ENCODE assay signal across 8 mouse cellular contexts in genomic region chr7:139389213-139389761, GRCm38 (mm10). TPM values are rescaled to one million over a fixed set of nuclear protein-coding genes. Genes with fewer than 3 reads are reported as not detected.
A peak's percentile ranks its signal among the peaks of the same experiment; 100 is the strongest.
DNase-seq lines count a peak whose midpoint lies in the region; ATAC-seq and TF ChIP-seq lines count a peak whose summit lies in the region.

No protein-coding gene starts in this region.

- ATAC-seq in hindbrain, embryonic 16.5 days, result no peak; the same call in 1 of the 2 replicates
- peak; percentile 23 for ATAC-seq in lung, postnatal 0 days

- peak; percentile 60 for DNase-seq in cerebellum, adult 8-10 months
- no peak for DNase-seq in cerebellum, postnatal 36 days
- DNase-seq in CD4-positive, CD25-positive, alpha-beta regulatory T cell, adult 2 months (ENCODE audit: low read depth, low spot score), result peak; percentile 63
- peak; percentile 60 for DNase-seq in embryo, embryonic 9.5 days (ENCODE audit: extremely low spot score)
- no peak for DNase-seq in lung, postnatal 0 days (ENCODE audit: low spot score)
- peak; percentile 36 for DNase-seq in yolk sac, embryonic 10.5 days (ENCODE audit: low spot score)
- no peak for DNase-seq in spleen, adult 12 weeks (ENCODE audit: low spot score)

- peaks cover 20% of the 10 kb centered on the region for H3K4me1 ChIP-seq in hindbrain, embryonic 16.5 days (ENCODE audit: control insufficient read depth, insufficient read depth, low read depth, low read length)
- peaks cover 32% of the 10 kb centered on the region for H3K4me1 ChIP-seq in lung, postnatal 0 days (ENCODE audit: insufficient read depth, low read depth, low read length)

- H3K9ac ChIP-seq in hindbrain, embryonic 16.5 days (ENCODE audit: low read depth, low read length), result peak overlapping the region; percentile 88
- peak overlapping the region; percentile 92 for H3K9ac ChIP-seq in lung, postnatal 0 days (replicated peaks; ENCODE audit: low read depth)

- no peaks in the 10 kb centered on the region for H3K9me3 ChIP-seq in hindbrain, embryonic 16.5 days (ENCODE audit: control insufficient read depth, low read length)
- H3K9me3 ChIP-seq in lung, postnatal 0 days (ENCODE audit: low read length), result no peaks in the 10 kb centered on the region

- TF ChIP-seq EP300 in lung, postnatal 0 days (IDR thresholded peaks at IDR 0.05), result no peak

- TF ChIP-seq CTCF in lung, postnatal 0 days (IDR thresholded peaks at IDR 0.05), result peak; percentile 34; the same call in 1 of the 2 replicates

- under 1% methylated on average over 31 of the region's 53 CpGs for WGBS in hindbrain, embryonic 16.5 days
- 1% methylated on average over 17 of the region's 53 CpGs for WGBS in lung, postnatal 0 days

- no peaks in the 10 kb centered on the region for H3K27me3 ChIP-seq in hindbrain, embryonic 16.5 days (replicated peaks; ENCODE audit: control insufficient read depth, insufficient read depth, low read length)
- H3K27me3 ChIP-seq in lung, postnatal 0 days (replicated peaks; ENCODE audit: insufficient read depth, low read length), result no peaks in the 10 kb centered on the region

- peak overlapping the region; percentile 66 for H3K4me3 ChIP-seq in hindbrain, embryonic 16.5 days (ENCODE audit: low read length)
- H3K4me3 ChIP-seq in lung, postnatal 0 days (ENCODE audit: low read depth, low read length), result peak overlapping the region; percentile 97

- peak overlapping the region; percentile 55 for H3K4me2 ChIP-seq in hindbrain, embryonic 16.5 days (ENCODE audit: low read length)
- H3K4me2 ChIP-seq in lung, postnatal 0 days (replicated peaks; ENCODE audit: low read depth, low read length), result peak overlapping the region; percentile 84

- peak overlapping the region; percentile 60 for H3K27ac ChIP-seq in hindbrain, embryonic 16.5 days (ENCODE audit: low read depth, low read length)
- H3K27ac ChIP-seq in lung, postnatal 0 days (ENCODE audit: low read length), result peak overlapping the region; percentile 86

- no peaks in the 10 kb centered on the region for H3K36me3 ChIP-seq in hindbrain, embryonic 16.5 days (ENCODE audit: control insufficient read depth, insufficient read depth, low read length)
- H3K36me3 ChIP-seq in lung, postnatal 0 days (ENCODE audit: insufficient read depth, low read length), result no peaks in the 10 kb centered on the region

RNA-seq across cellular contexts. Expression of gene Inpp5a, which starts 0.4 kb away (rescaled TPM):
- 17.4 and 18.8 TPM in 2 replicates for polyA plus RNA-seq in hindbrain, embryonic 16.5 days (2015; fragmentation: Nextera tagmentation; extraction: Ambion mirVana)
- polyA plus RNA-seq in lung, postnatal 0 days (2015; fragmentation: Nextera tagmentation; extraction: Ambion mirVana), result 41.3 and 44.8 TPM in 2 replicates

Comparison
In these comparisons a context has a peak if more than half of its experiments do, and no peak if none do; other contexts are left out.
1. DNase-seq: peak in cerebellum, adult 8-10 months (single experiment), CD4-positive, CD25-positive, alpha-beta regulatory T cell, adult 2 months (single experiment), embryo, embryonic 9.5 days (single experiment) and yolk sac, embryonic 10.5 days (single experiment); none in cerebellum, postnatal 36 days (0 of 2), lung, postnatal 0 days (single experiment) and spleen, adult 12 weeks (single experiment).